Mouse (Mus musculus): ENCODE data around the gene Hnrnpll.

- TF ChIP-seq CTCF (IDR thresholded peaks at IDR 0.05; ENCODE audit: low read depth, low read length) (no peak), POLR2A (IDR thresholded peaks at IDR 0.05; ENCODE audit: insufficient read depth, low read length) (no peak), EP300 (IDR thresholded peaks at IDR 0.05; ENCODE audit: insufficient read depth, low read depth, low read length) (no peak)
Measured at GRCm38 (mm10) chr17:79982955-79983529, 79.1 kb downstream of the Hnrnpll start.

All from ES-Bruce4 (cell line).